Mouse (Mus musculus) ES-E14 (cell line): ENCODE results near the gene Sema6c. TPM values are rescaled to one million over a fixed set of nuclear protein-coding genes. Genes with fewer than 3 reads are reported as not detected.
A peak's percentile ranks its signal among the peaks of the same experiment; 100 is the strongest.

Experiments used
- DNase-seq: peaks from one replicate; pipeline ENCODE4 v3.0.0-alpha.2; 2013; ENCODE audit warnings: low read depth, low spot score
- H3K27ac ChIP-seq: 2 replicates; pipeline ENCODE4 v1.5.1; 2012; ENCODE audit warnings: low read depth, mild to moderate bottlenecking, low read length, moderate library complexity, mixed read lengths; ENCODE audit not compliant: poor library complexity, insufficient read depth, severe bottlenecking
- H3K36me3 ChIP-seq: 2 replicates; pipeline ENCODE4 v1.6.1; 2012; ENCODE audit warnings: mild to moderate bottlenecking, low read length, moderate library complexity, mixed read lengths; ENCODE audit not compliant: control insufficient read depth, poor library complexity, insufficient read depth, severe bottlenecking
- H3K4me1 ChIP-seq, 2 experiments: fragments of 150-350 bp in 1 of 2; sonication (generic) in 1 of 2; 2 replicates each; pipeline ENCODE4 v1.6.1; 2012; ENCODE audit warnings: low read length in 2 of 2, mild to moderate bottlenecking in 1 of 2, mixed read lengths in 1 of 2; ENCODE audit not compliant: control insufficient read depth in 2 of 2, insufficient read depth in 2 of 2, poor library complexity in 1 of 2
- H3K4me3 ChIP-seq, 2 experiments: fragments of 150-350 bp in 1 of 2; sonication (generic) in 1 of 2; 2 replicates each; pipeline ENCODE4 v1.5.1; 2012; ENCODE audit warnings: low read length in 2 of 2, low read depth in 1 of 2, mild to moderate bottlenecking in 1 of 2, mixed read lengths in 1 of 2; ENCODE audit not compliant: insufficient read depth in 1 of 2, poor library complexity in 1 of 2, severe bottlenecking in 1 of 2
- H3K9ac ChIP-seq: 2 replicates; pipeline ENCODE4 v1.6.1; 2012; ENCODE audit warnings: low read depth, mild to moderate bottlenecking, low read length, mixed read lengths; ENCODE audit not compliant: poor library complexity, insufficient read depth, severe bottlenecking
- H3K9me3 ChIP-seq: fragments of 150-350 bp; sonication (generic); 2 replicates; pipeline ENCODE4 v1.6.1; 2012; ENCODE audit warnings: low read depth, mild to moderate bottlenecking, low read length; ENCODE audit not compliant: control insufficient read depth, insufficient read depth
- CHD2 ChIP-seq: IDR thresholded peaks from 2 replicates; pipeline ENCODE4 v1.6.1; 2014; ENCODE audit warnings: mild to moderate bottlenecking, low read depth, low read length, inconsistent platforms
- HCFC1 ChIP-seq: IDR thresholded peaks from 2 replicates; pipeline ENCODE4 v1.6.1; 2012; ENCODE audit warnings: low read length, inconsistent platforms, borderline replicate concordance; ENCODE audit not compliant: insufficient read depth
- MAFK ChIP-seq: IDR thresholded peaks from 2 replicates; pipeline ENCODE4 v1.6.1; 2014; ENCODE audit warnings: mild to moderate bottlenecking, low read depth, low read length, inconsistent platforms; ENCODE audit not compliant: insufficient read depth
- ZC3H11A ChIP-seq: IDR thresholded peaks from 2 replicates; pipeline ENCODE4 v1.6.1; 2012; ENCODE audit warnings: low read depth, mild to moderate bottlenecking, inconsistent platforms, low read length, borderline replicate concordance
- ZNF384 ChIP-seq: IDR thresholded peaks from 2 replicates; pipeline ENCODE4 v1.6.1; 2012; ENCODE audit warnings: low read depth, low read length, inconsistent platforms
- in situ Hi-C, 2 experiments: fragments of 600-800 bp; cut with MboI; formaldehyde crosslinking; loops; one replicate each; pipeline ENCODE4 v1.15.1; 2025; ENCODE audit warnings: low sequenced_read_pairs in 2 of 2, inconsistent platforms in 1 of 2; ENCODE audit not compliant: unreplicated experiment in 2 of 2
- total RNA-seq: library from RNA; depleted of rRNA; stranded (reverse); fragments of 300-350 nt; gene quantifications from 2 replicates; pipeline ENCODE4 v1.2.3, GENCODE M21; 2012

Sema6c gene
- total RNA-seq, 1 experiment, result 15.3 TPM

GRCm38 (mm10) chr3:95136336-95136735 lies 23.9 kb upstream of the Sema6c start:
- Histone ChIP-seq H3K27ac (no peak overlapping the region), H3K9ac (no peak overlapping the region), H3K4me1 (peaks cover 3 to 20% of the 10 kb centered on the region in 2 experiments; a peak in 3 of 4 replicates), H3K36me3 (no peaks in the 10 kb centered on the region; the same call in 1 of the 2 replicates), H3K9me3 (no peaks in the 10 kb centered on the region), H3K4me3 (no peak overlapping the region)
- in situ Hi-C loops, result no loop called here
- no peak for DNase-seq
- TF ChIP-seq ZC3H11A, result no peak
- no peak for TF ChIP-seq MAFK
- TF ChIP-seq ZNF384, result no peak

GRCm38 (mm10) chr3:95139586-95140288 lies 20.5 kb upstream of the Sema6c start:
- peak overlapping the region; percentile 51 for H3K9ac ChIP-seq
- H3K4me3 ChIP-seq, result peak overlapping the region; percentile 31 to 47; a peak in 3 of 4 replicates
- in situ Hi-C loops, result no loop called here
- H3K36me3 ChIP-seq, result no peaks in the 10 kb centered on the region
- no peak for TF ChIP-seq HCFC1
- no peak for TF ChIP-seq ZNF384
- TF ChIP-seq MAFK, result no peak
- no peak for TF ChIP-seq ZC3H11A
- no peak for TF ChIP-seq CHD2
- H3K4me1 ChIP-seq, result peaks cover 3 to 17% of the 10 kb centered on the region in 2 experiments; a peak in 3 of 4 replicates
- DNase-seq, result no peak
- no peak overlapping the region for H3K27ac ChIP-seq
- H3K9me3 ChIP-seq, result no peaks in the 10 kb centered on the region

GRCm38 (mm10) chr3:95140289-95140595 lies 20.0 kb upstream of the Sema6c start:
- in situ Hi-C loops, result no loop called here

GRCm38 (mm10) chr3:95140795-95141194 lies 19.5 kb upstream of the Sema6c start:
- no peak for DNase-seq
- no peaks in the 10 kb centered on the region for H3K9me3 ChIP-seq
- TF ChIP-seq ZNF384, result no peak
- no peak for TF ChIP-seq CHD2
- no peak for TF ChIP-seq MAFK
- H3K27ac ChIP-seq, result no peak overlapping the region
- peak overlapping the region; percentile 51 for H3K9ac ChIP-seq
- in situ Hi-C loops, result no loop called here
- peak overlapping the region; percentile 31 to 47 for H3K4me3 ChIP-seq
- no peaks in the 10 kb centered on the region for H3K36me3 ChIP-seq
- peaks cover 0 to 17% of the 10 kb centered on the region in 2 experiments; a peak in 2 of 4 replicates for H3K4me1 ChIP-seq

More at GRCm38 (mm10) chr3:95140289-95140595, 20.0 kb upstream of the Sema6c start:
- no peak for TF ChIP-seq ZC3H11A
- no peak for TF ChIP-seq ZNF384
- no peak for TF ChIP-seq HCFC1
- no peak for TF ChIP-seq MAFK
- no peak for TF ChIP-seq CHD2
- Histone ChIP-seq H3K9ac (peak overlapping the region; percentile 51), H3K9me3 (no peaks in the 10 kb centered on the region), H3K27ac (no peak overlapping the region), H3K4me1 (peaks cover 3 to 17% of the 10 kb centered on the region in 2 experiments; a peak in 3 of 4 replicates), H3K36me3 (no peaks in the 10 kb centered on the region), H3K4me3 (peak overlapping the region; percentile 31 to 47)
- DNase-seq, result no peak

GRCm38 (mm10) chr3:95141474-95141873 lies 18.8 kb upstream of the Sema6c start:
- no peaks in the 10 kb centered on the region for H3K36me3 ChIP-seq
- H3K9ac ChIP-seq, result no peak overlapping the region
- in situ Hi-C loops, result no loop called here
- H3K4me1 ChIP-seq, result peaks cover 0 to 17% of the 10 kb centered on the region in 2 experiments; a peak in 2 of 4 replicates
- DNase-seq, result no peak
- TF ChIP-seq HCFC1 (no peak), CHD2 (no peak), MAFK (no peak), ZNF384 (no peak), ZC3H11A (no peak)
- H3K27ac ChIP-seq, result no peak overlapping the region
- H3K9me3 ChIP-seq, result no peaks in the 10 kb centered on the region
- H3K4me3 ChIP-seq, result no peak overlapping the region
